Mouse (Mus musculus) heart, postnatal 0 days (tissue): ENCODE measurements around the gene Aplp2.

Experiments
- CTCF ChIP-seq: IDR thresholded peaks from 2 replicates; pipeline ENCODE4 v1.5.1; 2016; ENCODE audit warnings: antibody characterized with exemption, control low read depth, low read depth
- EP300 ChIP-seq: IDR thresholded peaks from 2 replicates; pipeline ENCODE4 v1.6.1; 2016; ENCODE audit warnings: antibody characterized with exemption, low read depth

GRCm38 (mm10) chr9:31243306-31243938 is 31.8 kb upstream of the Aplp2 start:
- TF ChIP-seq CTCF (no peak), EP300 (no peak)
